Mouse (Mus musculus) heart, embryonic 13.5 days (tissue): ENCODE data around the gene Pdgfb. TPM values are rescaled to one million over a fixed set of nuclear protein-coding genes. Genes with fewer than 3 reads are reported as not detected.

Experiments
- ATAC-seq: fragments of 200-750 bp; cut with Nextera tagmentation; 2 replicates; pipeline ENCODE4 v1.8.0; 2017; ENCODE audit warnings: moderate TSS enrichment; ENCODE audit not compliant: insufficient number of reproducible peaks, low FRiP score, low TSS enrichment; ENCODE audit errors: extremely low read depth
- H3K27ac ChIP-seq: fragments of 300-500 bp; sonication (generic); replicated peaks from 2 replicates; pipeline ENCODE4 v1.5.1; 2015; ENCODE audit warnings: moderate library complexity, mild to moderate bottlenecking, inconsistent platforms
- H3K27me3 ChIP-seq: fragments of 300-500 bp; sonication (generic); replicated peaks from 2 replicates; pipeline ENCODE4 v1.6.1; 2015; ENCODE audit warnings: mild to moderate bottlenecking, inconsistent platforms
- H3K36me3 ChIP-seq: fragments of 300-500 bp; sonication (generic); 2 replicates; pipeline ENCODE4 v1.6.1; 2015; ENCODE audit warnings: mild to moderate bottlenecking, inconsistent platforms
- H3K4me1 ChIP-seq: fragments of 300-500 bp; sonication (generic); 2 replicates; pipeline ENCODE4 v1.6.1; 2015; ENCODE audit warnings: inconsistent platforms
- H3K4me2 ChIP-seq: fragments of 300-500 bp; sonication (generic); 2 replicates; pipeline ENCODE4 v1.6.1; 2015; ENCODE audit warnings: inconsistent platforms, mild to moderate bottlenecking, moderate library complexity
- H3K4me3 ChIP-seq: fragments of 300-500 bp; sonication (generic); 2 replicates; pipeline ENCODE4 v1.5.1; 2015; ENCODE audit warnings: moderate library complexity, mild to moderate bottlenecking, inconsistent platforms
- H3K9ac ChIP-seq: fragments of 300-500 bp; sonication (generic); 2 replicates; pipeline ENCODE4 v1.6.1; 2015; ENCODE audit warnings: inconsistent platforms, mild to moderate bottlenecking, moderate library complexity
- H3K9me3 ChIP-seq: fragments of 300-500 bp; sonication (generic); 2 replicates; pipeline ENCODE4 v1.6.1; 2016; ENCODE audit warnings: inconsistent platforms
- WGBS: fragments of 180-500 bp; shearing (Covaris S2); methylation state at CpG from one replicate; pipeline ENCODE4 v1.1.7; 2015; ENCODE audit warnings: mixed read lengths; 5-methylcytosine and 5-hydroxymethylcytosine counted together
- polyA plus RNA-seq: library from polyadenylated mRNA; unstranded; fragments of >200 nt; fragmentation: Nextera tagmentation; extraction: Ambion mirVana; gene quantifications from 2 replicates; pipeline ENCODE4 v1.2.1, GENCODE M21; 2015

Pdgfb gene
- polyA plus RNA-seq, 1 experiment from 2014 or later = 2.6 TPM

GRCm38 (mm10) chr15:80051092-80051761 is 36.5 kb upstream of the Pdgfb start:
- ATAC-seq = no peak
- 73% methylated on average over 19 of the region's 19 CpGs for WGBS
- Histone ChIP-seq H3K4me3 (no peak overlapping the region), H3K9ac (no peak overlapping the region), H3K27me3 (no peaks in the 10 kb centered on the region), H3K4me1 (peaks cover 42% of the 10 kb centered on the region), H3K27ac (peak overlapping the region; percentile 58), H3K4me2 (no peak overlapping the region), H3K9me3 (no peaks in the 10 kb centered on the region), H3K36me3 (no peaks in the 10 kb centered on the region)

- Histone ChIP-seq H3K27me3 (no peaks in the 10 kb centered on the region), H3K9ac (no peak overlapping the region), H3K36me3 (no peaks in the 10 kb centered on the region), H3K4me2 (no peak overlapping the region), H3K4me3 (no peak overlapping the region), H3K9me3 (peaks cover 8% of the 10 kb centered on the region), H3K27ac (peak overlapping the region; percentile 56; the same call in 1 of the 2 replicates), H3K4me1 (peaks cover 42% of the 10 kb centered on the region)
- WGBS = 62% methylated on average over 4 of the region's 4 CpGs
- ATAC-seq = no peak
These were observed 35.3 kb upstream of the Pdgfb start for GRCm38 (mm10) chr15:80050093-80050492.

- H3K4me1 ChIP-seq = peaks cover 28% of the 10 kb centered on the region
- H3K9me3 ChIP-seq = peaks cover 8% of the 10 kb centered on the region
- peak overlapping the region; percentile 9; the same call in 1 of the 2 replicates for H3K4me2 ChIP-seq
- H3K9ac ChIP-seq = peak overlapping the region; percentile 37; the same call in 1 of the 2 replicates
- ATAC-seq = no peak
- H3K27ac ChIP-seq = no peak overlapping the region
- 0 out of 2 replicates have a peak, but pooled peaks cover 5% of the 10 kb centered on the region for H3K27me3 ChIP-seq
- 1% methylated on average over 5 of the region's 5 CpGs for WGBS
- no peak overlapping the region for H3K4me3 ChIP-seq
- H3K36me3 ChIP-seq = no peaks in the 10 kb centered on the region
These were observed 33.2 kb upstream of the Pdgfb start for GRCm38 (mm10) chr15:80047973-80048372.

- 58% methylated on average over 2 of the region's 2 CpGs for WGBS
- no peak overlapping the region for H3K4me2 ChIP-seq
- peaks cover 8% of the 10 kb centered on the region for H3K9me3 ChIP-seq
- H3K36me3 ChIP-seq = no peaks in the 10 kb centered on the region
- no peak overlapping the region for H3K4me3 ChIP-seq
- H3K9ac ChIP-seq = no peak overlapping the region
- no peak overlapping the region for H3K27ac ChIP-seq
- H3K4me1 ChIP-seq = peaks cover 28% of the 10 kb centered on the region
- ATAC-seq = no peak
- 0 out of 2 replicates have a peak, but pooled peaks cover 5% of the 10 kb centered on the region for H3K27me3 ChIP-seq
These were observed 32.5 kb upstream of the Pdgfb start for GRCm38 (mm10) chr15:80047242-80047641.

DNA sequence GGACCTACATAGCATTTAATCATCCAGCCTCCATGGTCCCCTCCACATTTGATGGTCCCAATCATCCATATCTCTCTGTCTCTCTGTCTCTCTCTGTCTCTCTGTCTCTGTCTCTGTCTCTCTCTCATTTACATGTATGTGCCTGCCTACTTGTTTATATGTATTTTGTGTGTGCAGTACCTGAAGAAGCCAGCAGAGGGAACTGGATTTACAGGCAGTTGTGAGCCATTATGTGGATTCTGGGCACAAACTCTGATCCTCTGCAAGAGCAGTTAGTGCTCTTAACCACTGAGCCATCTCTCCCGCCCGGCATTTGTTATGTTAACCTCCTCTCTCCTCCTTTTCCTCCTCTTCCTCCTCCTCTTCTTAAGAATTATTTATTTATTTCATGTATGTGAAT is 31.0 kb upstream of the Pdgfb start:
- H3K36me3 ChIP-seq = no peaks in the 10 kb centered on the region
- H3K4me1 ChIP-seq = peaks cover 28% of the 10 kb centered on the region
- H3K4me3 ChIP-seq = no peak overlapping the region
- no peak for ATAC-seq
- no peak overlapping the region for H3K9ac ChIP-seq
- no peak overlapping the region for H3K27ac ChIP-seq
- peaks cover 8% of the 10 kb centered on the region for H3K9me3 ChIP-seq
- H3K27me3 ChIP-seq = 0 out of 2 replicates have a peak, but pooled peaks cover 5% of the 10 kb centered on the region
- no peak overlapping the region for H3K4me2 ChIP-seq
- 85% methylated on average over 2 of the region's 2 CpGs for WGBS

DNA sequence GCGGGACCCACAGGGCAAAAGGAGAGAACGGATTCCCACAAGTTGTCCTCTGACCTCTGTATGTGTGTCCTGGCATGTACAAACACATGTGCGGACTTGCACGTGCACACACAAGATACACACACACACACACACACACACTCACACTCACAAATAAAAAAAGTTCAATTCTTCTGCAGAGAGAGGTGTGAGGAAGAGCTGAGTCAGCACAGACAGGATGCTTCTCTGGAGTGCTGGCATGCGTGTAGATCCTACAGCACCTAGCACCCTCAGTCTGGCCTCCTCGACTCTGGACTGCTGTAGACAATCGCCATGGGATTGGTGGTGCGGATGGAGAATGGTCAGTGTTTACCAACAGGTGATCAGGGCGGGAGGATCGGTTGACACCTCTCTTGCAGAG is 29.5 kb upstream of the Pdgfb start:
- Histone ChIP-seq H3K9me3 (peaks cover 8% of the 10 kb centered on the region), H3K4me3 (no peak overlapping the region), H3K4me2 (no peak overlapping the region), H3K27me3 (0 out of 2 replicates have a peak, but pooled peaks cover 5% of the 10 kb centered on the region), H3K4me1 (peaks cover 22% of the 10 kb centered on the region), H3K27ac (no peak overlapping the region), H3K36me3 (no peaks in the 10 kb centered on the region), H3K9ac (no peak overlapping the region)
- ATAC-seq = no peak
- 83% methylated on average over 10 of the region's 10 CpGs for WGBS

GRCm38 (mm10) chr15:80042152-80042551 is 27.4 kb upstream of the Pdgfb start:
- Histone ChIP-seq H3K9ac (no peak overlapping the region), H3K9me3 (peaks cover 13% of the 10 kb centered on the region), H3K27ac (no peak overlapping the region), H3K4me2 (no peak overlapping the region), H3K36me3 (no peaks in the 10 kb centered on the region), H3K4me3 (no peak overlapping the region), H3K27me3 (0 out of 2 replicates have a peak, but pooled peaks cover 5% of the 10 kb centered on the region), H3K4me1 (peaks cover 2% of the 10 kb centered on the region)
- 67% methylated on average over 4 of the region's 4 CpGs for WGBS
- ATAC-seq = no peak

DNA sequence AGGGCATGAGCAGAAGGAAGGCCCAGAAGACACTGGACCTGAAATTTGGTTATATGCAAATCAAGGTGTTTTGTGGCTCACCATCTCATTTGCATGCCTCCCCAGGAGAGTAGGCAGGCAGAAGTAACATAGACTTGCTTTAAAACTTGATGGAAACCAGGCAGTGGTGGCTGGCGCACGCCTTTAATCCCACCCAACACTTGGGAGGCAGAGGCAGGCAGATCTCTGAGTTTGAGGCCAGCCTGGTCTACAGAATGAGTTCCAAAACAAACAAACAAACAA is 23.3 kb upstream of the Pdgfb start:
- no peaks in the 10 kb centered on the region for H3K27me3 ChIP-seq
- H3K4me3 ChIP-seq = no peak overlapping the region
- WGBS = 92% methylated on average over 2 of the region's 2 CpGs
- 0 out of 2 replicates have a peak overlapping the region, but pooled peaks have one; percentile 24 for H3K27ac ChIP-seq
- H3K9ac ChIP-seq = no peak overlapping the region
- no peak for ATAC-seq
- peaks cover 7% of the 10 kb centered on the region; the same call in 1 of the 2 replicates for H3K4me1 ChIP-seq
- peaks cover 5% of the 10 kb centered on the region; the same call in 1 of the 2 replicates for H3K9me3 ChIP-seq
- no peak overlapping the region for H3K4me2 ChIP-seq
- no peaks in the 10 kb centered on the region for H3K36me3 ChIP-seq

DNA sequence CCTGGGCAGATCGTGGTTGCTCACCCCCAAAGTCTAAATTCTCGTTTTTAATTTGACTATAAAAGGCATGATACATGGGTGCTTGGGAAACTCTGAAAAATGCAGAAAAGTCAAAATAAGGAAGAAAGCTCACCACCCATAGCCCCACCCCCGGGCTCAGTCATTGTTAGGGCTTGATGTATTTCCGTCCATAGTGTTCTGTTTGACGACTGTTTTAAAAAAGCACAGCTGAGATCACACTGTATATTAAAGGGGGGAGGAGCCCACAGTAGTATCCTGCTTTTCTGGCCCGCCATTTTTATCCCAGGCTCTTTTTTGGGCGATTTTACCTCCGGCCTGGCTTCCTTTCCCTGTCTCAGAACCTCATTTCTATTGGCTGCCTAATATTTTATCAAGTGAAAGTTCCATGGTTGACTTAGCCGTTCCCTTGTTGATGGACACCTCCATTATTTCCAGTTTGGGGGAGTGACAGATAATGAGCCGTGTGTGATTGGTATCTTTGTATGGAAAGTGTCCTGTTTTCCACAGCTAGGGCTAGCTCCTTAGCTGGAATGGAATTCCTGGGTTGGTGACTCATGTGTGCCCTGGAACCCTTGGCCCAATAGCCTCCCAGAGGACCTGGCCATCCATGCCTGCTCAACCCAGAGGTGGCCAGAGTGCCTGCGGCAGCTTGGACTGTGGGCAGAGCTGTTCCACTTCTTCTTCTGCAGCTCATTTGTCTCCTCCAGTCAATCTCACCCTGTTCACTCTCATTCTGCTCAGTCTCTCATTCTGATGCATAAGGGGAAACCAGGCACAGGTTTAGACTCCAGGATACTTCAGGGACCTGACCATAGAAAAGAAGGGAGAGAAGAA is 22.7 kb upstream of the Pdgfb start:
- peaks cover 5% of the 10 kb centered on the region; the same call in 1 of the 2 replicates for H3K9me3 ChIP-seq
- no peaks in the 10 kb centered on the region for H3K27me3 ChIP-seq
- H3K4me2 ChIP-seq = no peak overlapping the region
- WGBS = 65% methylated on average over 11 of the region's 11 CpGs
- no peak overlapping the region for H3K9ac ChIP-seq
- no peak for ATAC-seq
- 0 out of 2 replicates have a peak overlapping the region, but pooled peaks have one; percentile 24 for H3K27ac ChIP-seq
- peaks cover 7% of the 10 kb centered on the region; the same call in 1 of the 2 replicates for H3K4me1 ChIP-seq
- no peaks in the 10 kb centered on the region for H3K36me3 ChIP-seq
- no peak overlapping the region for H3K4me3 ChIP-seq

DNA sequence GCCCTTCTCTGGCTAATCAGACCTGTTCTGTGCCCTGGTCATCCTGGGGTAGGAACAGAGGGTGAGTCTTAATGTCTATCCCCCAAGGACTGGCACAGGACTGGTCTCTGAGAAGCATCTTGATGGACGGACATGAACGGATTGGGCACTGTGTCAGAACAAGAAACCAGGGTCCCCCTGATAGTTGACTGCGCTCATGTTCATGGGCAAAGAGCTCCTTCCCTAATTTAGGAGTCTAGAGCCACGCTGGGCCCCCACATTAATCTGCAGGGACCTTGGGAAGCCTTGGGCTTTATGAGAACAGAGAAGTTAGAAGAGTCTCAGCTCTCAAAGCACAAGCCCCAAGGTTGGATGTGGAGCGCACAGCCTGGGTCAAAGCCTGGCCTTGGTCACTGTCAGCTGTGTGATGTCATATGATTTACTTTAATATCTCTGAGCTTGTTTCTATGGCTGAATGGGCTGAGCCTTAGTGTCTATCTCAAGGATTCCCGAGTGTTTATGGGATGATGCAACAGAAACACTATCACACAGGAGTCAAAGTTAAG is 20.6 kb upstream of the Pdgfb start:
- peaks cover 11% of the 10 kb centered on the region; the same call in 1 of the 2 replicates for H3K9me3 ChIP-seq
- no peak for ATAC-seq
- no peak overlapping the region for H3K27ac ChIP-seq
- H3K4me3 ChIP-seq = no peak overlapping the region
- no peak overlapping the region for H3K9ac ChIP-seq
- H3K4me2 ChIP-seq = no peak overlapping the region
- H3K36me3 ChIP-seq = no peaks in the 10 kb centered on the region
- H3K4me1 ChIP-seq = peaks cover 7% of the 10 kb centered on the region; the same call in 1 of the 2 replicates
- 76% methylated on average over 6 of the region's 6 CpGs for WGBS
- no peaks in the 10 kb centered on the region for H3K27me3 ChIP-seq

GRCm38 (mm10) chr15:80034913-80035312 is 20.1 kb upstream of the Pdgfb start:
- Histone ChIP-seq H3K27me3 (no peaks in the 10 kb centered on the region), H3K27ac (no peak overlapping the region), H3K4me2 (no peak overlapping the region), H3K9me3 (peaks cover 11% of the 10 kb centered on the region; the same call in 1 of the 2 replicates), H3K4me1 (peaks cover 7% of the 10 kb centered on the region; the same call in 1 of the 2 replicates), H3K9ac (no peak overlapping the region), H3K36me3 (no peaks in the 10 kb centered on the region), H3K4me3 (no peak overlapping the region)
- ATAC-seq = no peak
